Mouse (Mus musculus): ENCODE measurements around the gene Enpp3. TPM values are rescaled to one million over a fixed set of nuclear protein-coding genes. Genes with fewer than 3 reads are reported as not detected.

Gene Enpp3
- total and polyA plus RNA-seq, 3 experiments: 0.04 to 0.24 (median 0.08) TPM

DNA sequence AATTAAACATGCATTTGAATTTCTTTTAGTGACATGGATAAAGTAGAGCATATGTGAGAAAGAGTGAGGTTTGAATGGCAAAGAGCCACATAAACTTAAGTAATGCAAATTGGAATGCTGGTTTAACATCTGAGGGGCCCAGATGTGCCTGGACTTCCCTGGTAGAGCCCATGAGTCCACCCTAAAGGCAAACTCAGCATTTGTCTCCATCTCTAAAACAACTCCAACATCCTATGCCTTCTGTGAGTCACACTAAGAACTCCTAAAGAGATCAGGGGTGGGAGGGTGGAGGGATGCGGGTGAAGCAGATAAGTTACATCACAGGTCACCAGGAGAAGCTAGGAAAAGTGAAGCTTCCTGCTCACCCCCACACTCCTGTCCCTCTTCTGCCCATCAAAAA, 76.6 kb downstream of the Enpp3 start:
- TF ChIP-seq IRF4 (IDR thresholded peaks at IDR 0.05; ENCODE audit: low read depth, low read length): no peak
- TF ChIP-seq ELF1 (IDR thresholded peaks at IDR 0.05; ENCODE audit: low read depth, low read length): no peak
- TF ChIP-seq HCFC1 (IDR thresholded peaks at IDR 0.05; ENCODE audit: low read depth, low read length): no peak
- no peak for TF ChIP-seq UBTF (IDR thresholded peaks at IDR 0.05; ENCODE audit: low read depth, low read length)
- TF ChIP-seq MAFK (IDR thresholded peaks at IDR 0.05; ENCODE audit: insufficient replicate concordance, low read length): no peak
- TF ChIP-seq ETS1 (conservative IDR thresholded peaks at IDR 0.05; ENCODE audit: low read depth, low read length): no peak
- no peak for TF ChIP-seq ZMIZ1 (IDR thresholded peaks at IDR 0.05; ENCODE audit: low read depth, low read length)
- TF ChIP-seq MYC (IDR thresholded peaks at IDR 0.05; ENCODE audit: low read depth, low read length): no peak
- no peak for TF ChIP-seq PAX5 (IDR thresholded peaks at IDR 0.05; ENCODE audit: low read length)
- TF ChIP-seq MAZ (IDR thresholded peaks at IDR 0.05; ENCODE audit: low read depth, low read length): no peak
- TF ChIP-seq E2F4 (IDR thresholded peaks at IDR 0.05; ENCODE audit: insufficient replicate concordance, low read depth, low read length): no peak
- no peak for TF ChIP-seq NELFE (IDR thresholded peaks at IDR 0.05; ENCODE audit: low read depth, low read length)
- TF ChIP-seq TBP (conservative IDR thresholded peaks at IDR 0.05; ENCODE audit: low read depth, low read length): no peak
- TF ChIP-seq CHD1 (IDR thresholded peaks at IDR 0.05; ENCODE audit: low read depth, low read length): no peak
- no peak for TF ChIP-seq RCOR1 (conservative IDR thresholded peaks at IDR 0.05; ENCODE audit: low read depth, low read length)
- TF ChIP-seq ZC3H11A (IDR thresholded peaks at IDR 0.05; ENCODE audit: low read depth, low read length): no peak
- TF ChIP-seq SIN3A (IDR thresholded peaks at IDR 0.05; ENCODE audit: low read length): no peak
- no peak for TF ChIP-seq USF2 (conservative IDR thresholded peaks at IDR 0.05; ENCODE audit: low read depth, low read length)
- no peak for TF ChIP-seq ZNF384 (IDR thresholded peaks at IDR 0.05; ENCODE audit: low read depth, low read length)
- dilution Hi-C loops (cut with MboI; ENCODE audit: extremely low pct_ligation_motif_present, extremely low pct_unique_long_range_greater_than_20kb, low sequenced_read_pairs): no loop called here
- Histone ChIP-seq H3K27me3 (replicated peaks) (no peaks in the 10 kb centered on the region), H3K4me1 (ENCODE audit: control insufficient read depth in 1 of 2, insufficient read depth in 2 of 2) (peaks cover 5 to 9% of the 10 kb centered on the region in 2 experiments), H3K79me2 (replicated peaks; ENCODE audit: control insufficient read depth, extremely low read depth, insufficient read depth, poor library complexity, severe bottlenecking) (no peaks in the 10 kb centered on the region), H3K4me2 (ENCODE audit: insufficient read depth, low read depth, poor library complexity, severe bottlenecking) (no peak overlapping the region), H3K4me3 (replicated peaks in 1 of 3; ENCODE audit: low read depth in 2 of 3, low read length in 2 of 3, poor library complexity in 1 of 3) (no peak overlapping the region), H3K36me3 (replicated peaks in 1 of 2; ENCODE audit: control insufficient read depth in 1 of 2, insufficient read depth in 1 of 2, low read length in 1 of 2) (no peaks in the 10 kb centered on the region), H3K9me3 (replicated peaks; ENCODE audit: low read length) (no peaks in the 10 kb centered on the region), H3K27ac (ENCODE audit: insufficient read depth, low read depth) (no peak overlapping the region), H3K9ac (ENCODE audit: insufficient read depth, low read depth) (no peak overlapping the region)
- DNase-seq (ENCODE audit: extremely low read depth): no peak
- in situ Hi-C loops (cut with MboI; ENCODE audit: low pct_ligation_motif_present, low pct_unique_long_range_greater_than_20kb, low sequenced_read_pairs): no loop called here

DNA sequence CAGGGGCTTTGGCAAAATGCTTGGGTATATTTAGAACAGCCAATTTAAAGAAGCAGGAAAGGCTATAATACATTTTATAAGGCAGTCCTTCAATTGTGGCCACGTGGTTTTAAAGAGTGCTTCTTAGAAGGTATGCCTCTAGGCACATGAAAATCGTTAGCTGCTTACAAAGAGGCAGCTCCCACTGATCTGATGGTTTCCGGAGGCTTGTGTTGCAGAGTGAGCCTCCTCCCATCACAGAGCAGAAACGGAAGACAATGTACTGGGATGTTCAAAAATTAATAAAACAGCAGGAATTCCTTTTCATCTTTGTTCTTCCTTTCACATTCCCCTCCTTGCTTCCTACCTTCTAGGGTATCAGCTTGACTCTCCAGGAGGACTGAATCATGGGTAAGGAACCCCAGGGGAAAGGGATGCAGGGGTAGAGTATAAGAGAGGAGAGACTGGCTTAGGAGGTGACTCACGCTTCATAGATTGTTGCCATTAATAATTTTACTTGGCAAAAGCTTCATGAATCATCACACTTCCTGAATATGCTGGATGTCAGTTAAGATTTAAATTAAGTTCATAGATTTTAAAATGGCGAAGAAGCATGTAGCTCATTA, 77.4 kb downstream of the Enpp3 start:
- no peak overlapping the region for H3K9ac ChIP-seq (ENCODE audit: insufficient read depth, low read depth)
- TF ChIP-seq MAZ (IDR thresholded peaks at IDR 0.05; ENCODE audit: low read depth, low read length) (no peak), TBP (conservative IDR thresholded peaks at IDR 0.05; ENCODE audit: low read depth, low read length) (no peak), ZC3H11A (IDR thresholded peaks at IDR 0.05; ENCODE audit: low read depth, low read length) (no peak), ZNF384 (IDR thresholded peaks at IDR 0.05; ENCODE audit: low read depth, low read length) (no peak), KAT2A (IDR thresholded peaks at IDR 0.05; ENCODE audit: insufficient replicate concordance, low read length) (no peak), GABPA (IDR thresholded peaks at IDR 0.05; ENCODE audit: insufficient replicate concordance, low read depth, low read length) (no peak), JUN (IDR thresholded peaks at IDR 0.05; ENCODE audit: insufficient read depth, low read depth, low read length) (no peak), MYC (IDR thresholded peaks at IDR 0.05; ENCODE audit: low read depth, low read length) (no peak), SMC3 (IDR thresholded peaks at IDR 0.05; ENCODE audit: low read depth, low read length) (no peak), RCOR1 (conservative IDR thresholded peaks at IDR 0.05; ENCODE audit: low read depth, low read length) (no peak), CTCF (conservative IDR thresholded peaks at IDR 0.05 in 1 of 2, IDR thresholded peaks at IDR 0.05 in 1 of 2; ENCODE audit: low read depth in 2 of 2, low read length in 2 of 2) (no peak), CHD2 (IDR thresholded peaks at IDR 0.05; ENCODE audit: low read length) (no peak), ELF1 (IDR thresholded peaks at IDR 0.05; ENCODE audit: low read depth, low read length) (no peak)
- dilution Hi-C loops (cut with MboI; ENCODE audit: extremely low pct_ligation_motif_present, extremely low pct_unique_long_range_greater_than_20kb, low sequenced_read_pairs): no loop called here
- in situ Hi-C loops (cut with MboI; ENCODE audit: low pct_ligation_motif_present, low pct_unique_long_range_greater_than_20kb, low sequenced_read_pairs): no loop called here
- no peaks in the 10 kb centered on the region for H3K27me3 ChIP-seq (replicated peaks)
- H3K27ac ChIP-seq (ENCODE audit: insufficient read depth, low read depth): no peak overlapping the region
- DNase-seq (ENCODE audit: extremely low read depth): no peak
- no peak overlapping the region for H3K4me2 ChIP-seq (ENCODE audit: insufficient read depth, low read depth, poor library complexity, severe bottlenecking)
- H3K9me3 ChIP-seq (replicated peaks; ENCODE audit: low read length): no peaks in the 10 kb centered on the region
- H3K36me3 ChIP-seq (replicated peaks in 1 of 2; ENCODE audit: control insufficient read depth in 1 of 2, insufficient read depth in 1 of 2, low read length in 1 of 2): no peaks in the 10 kb centered on the region
- peaks cover 5 to 9% of the 10 kb centered on the region in 2 experiments for H3K4me1 ChIP-seq (ENCODE audit: control insufficient read depth in 1 of 2, insufficient read depth in 2 of 2)
- H3K79me2 ChIP-seq (replicated peaks; ENCODE audit: control insufficient read depth, extremely low read depth, insufficient read depth, poor library complexity, severe bottlenecking): no peaks in the 10 kb centered on the region
- no peak overlapping the region for H3K4me3 ChIP-seq (replicated peaks in 1 of 3; ENCODE audit: low read depth in 2 of 3, low read length in 2 of 3, poor library complexity in 1 of 3)
